Mouse (Mus musculus) kidney, postnatal 10 days (tissue): ENCODE results near the gene Hist1h3f.
"Not testable (repeated sequence)": the region's sequence is repeated elsewhere in the genome, so short reads cannot be mapped to it uniquely, and the experiment has no call there.

Source experiments
- DNase-seq: peaks from one replicate; pipeline ENCODE4 v3.0.0; 2021; ENCODE audit warnings: mixed read lengths

Hist1h3f gene

DNA sequence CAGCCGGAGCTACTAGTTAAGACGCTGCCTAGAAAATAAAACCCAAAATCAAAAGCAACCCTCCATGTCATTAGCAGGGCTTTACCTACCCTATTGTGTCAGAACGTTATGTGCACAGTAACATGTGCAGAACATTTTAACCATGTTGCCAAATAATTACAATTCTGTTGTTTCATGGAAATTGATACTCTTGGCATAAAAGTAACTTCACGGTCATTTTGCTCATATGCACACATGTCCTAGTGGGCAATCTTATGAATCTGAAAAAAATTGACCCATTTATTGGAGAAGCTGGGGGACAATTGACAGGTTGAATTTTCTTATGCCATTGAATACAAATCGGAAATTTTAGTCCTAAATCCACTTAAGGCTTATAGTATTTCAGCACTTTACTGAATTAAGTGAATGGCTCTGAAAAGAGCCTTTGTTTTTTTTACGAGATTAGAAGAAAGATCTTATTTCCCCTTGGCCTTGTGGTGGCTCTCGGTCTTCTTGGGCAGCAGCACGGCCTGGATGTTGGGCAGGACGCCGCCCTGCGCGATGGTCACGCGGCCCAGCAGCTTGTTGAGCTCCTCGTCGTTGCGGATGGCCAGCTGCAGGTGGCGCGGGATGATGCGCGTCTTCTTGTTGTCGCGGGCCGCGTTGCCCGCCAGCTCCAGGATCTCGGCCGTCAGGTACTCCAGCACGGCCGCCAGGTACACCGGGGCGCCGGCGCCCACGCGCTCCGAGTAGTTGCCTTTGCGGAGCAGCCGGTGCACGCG lies 26.6 kb downstream of the Hist1h3f start:
- not testable (repeated sequence) for DNase-seq

- peak; percentile 69 for DNase-seq
Observed at GRCm38 (mm10) chr13:23571022-23571503, 27.2 kb downstream of the Hist1h3f start, which contains the start of the genes Hist1h2ae and Hist1h2bg. Gene Hist1h2ae (minus strand): TSS chr13:23571220. Gene Hist1h2bg (plus strand): TSS chr13:23571396.

GRCm38 (mm10) chr13:23571504-23572217 lies 27.8 kb downstream of the Hist1h3f start:
- DNase-seq = not testable (repeated sequence)

DNA sequence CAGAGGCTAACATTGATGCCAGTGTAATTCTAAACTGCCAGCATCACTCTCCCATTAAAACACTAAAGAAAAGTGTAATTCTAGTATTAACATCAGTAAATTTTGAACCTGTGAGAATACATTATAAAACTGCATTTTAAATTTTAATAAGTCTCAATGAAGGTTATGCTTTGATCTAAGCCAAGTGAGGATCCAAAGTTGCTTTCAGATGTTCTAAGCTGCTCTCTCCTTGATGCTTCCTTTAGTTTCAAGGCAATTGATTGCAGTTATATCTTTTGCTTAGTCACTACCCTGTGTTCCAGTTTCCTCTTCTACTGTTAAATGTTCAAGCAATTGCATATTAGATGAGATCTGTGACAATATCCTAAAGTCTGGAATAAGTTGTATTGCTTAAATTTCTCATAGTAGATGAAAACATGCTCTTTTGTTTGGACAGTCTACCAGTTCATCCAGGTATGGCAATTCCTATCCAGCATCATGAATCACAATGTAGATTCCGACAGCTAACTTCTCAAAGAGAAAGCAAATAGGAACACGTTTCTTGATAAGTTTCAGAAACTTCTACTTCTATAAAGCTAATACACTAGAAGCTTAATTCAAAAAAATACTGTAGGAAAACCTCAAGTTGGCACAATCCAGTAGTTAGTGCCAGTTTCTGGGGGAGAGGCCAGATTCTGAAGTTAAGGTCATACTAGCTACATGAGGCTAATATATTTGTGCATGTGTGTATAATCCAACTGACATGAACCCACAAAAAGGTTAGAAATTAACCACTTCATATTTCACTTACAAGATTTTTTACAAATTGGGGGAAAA lies 28.6 kb downstream of the Hist1h3f start:
- no peak for DNase-seq

GRCm38 (mm10) chr13:23573034-23573897 lies 29.4 kb downstream of the Hist1h3f start:
- not testable (repeated sequence) for DNase-seq

DNA sequence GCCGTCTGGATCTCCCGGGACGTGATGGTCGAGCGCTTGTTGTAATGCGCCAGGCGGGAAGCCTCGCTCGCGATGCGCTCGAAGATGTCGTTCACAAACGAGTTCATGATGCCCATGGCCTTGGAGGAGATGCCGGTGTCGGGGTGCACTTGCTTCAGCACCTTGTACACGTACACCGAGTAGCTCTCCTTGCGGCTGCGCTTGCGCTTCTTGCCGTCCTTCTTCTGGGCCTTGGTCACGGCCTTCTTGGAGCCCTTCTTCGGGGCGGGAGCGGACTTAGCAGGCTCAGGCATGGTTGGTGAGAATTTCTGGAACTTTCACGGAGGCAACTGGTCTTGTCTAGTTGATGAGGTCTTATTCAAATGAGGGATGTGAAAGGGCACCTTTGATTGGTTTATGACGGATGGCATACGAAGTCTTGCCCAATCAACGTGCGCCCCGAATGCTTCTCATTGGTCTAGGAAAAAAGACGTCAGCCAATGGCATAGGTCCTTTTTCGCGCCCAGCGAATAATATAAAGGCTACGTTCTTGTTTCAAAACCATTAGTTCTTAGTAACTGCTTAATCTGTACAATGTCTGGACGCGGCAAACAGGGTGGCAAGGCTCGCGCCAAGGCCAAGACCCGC lies 30.2 kb downstream of the Hist1h3f start, which contains the start of the genes Hist1h2bf and Hist1h2ad:
Hist1h2bf (minus strand) TSS at position 299 of the 627 bp plus-strand sequence.
Hist1h2ad (plus strand) TSS at position 484 of the 627 bp plus-strand sequence.
- peak; percentile 93 for DNase-seq

GRCm38 (mm10) chr13:23574546-23575170 lies 30.8 kb downstream of the Hist1h3f start:
- DNase-seq = not testable (repeated sequence)

DNA sequence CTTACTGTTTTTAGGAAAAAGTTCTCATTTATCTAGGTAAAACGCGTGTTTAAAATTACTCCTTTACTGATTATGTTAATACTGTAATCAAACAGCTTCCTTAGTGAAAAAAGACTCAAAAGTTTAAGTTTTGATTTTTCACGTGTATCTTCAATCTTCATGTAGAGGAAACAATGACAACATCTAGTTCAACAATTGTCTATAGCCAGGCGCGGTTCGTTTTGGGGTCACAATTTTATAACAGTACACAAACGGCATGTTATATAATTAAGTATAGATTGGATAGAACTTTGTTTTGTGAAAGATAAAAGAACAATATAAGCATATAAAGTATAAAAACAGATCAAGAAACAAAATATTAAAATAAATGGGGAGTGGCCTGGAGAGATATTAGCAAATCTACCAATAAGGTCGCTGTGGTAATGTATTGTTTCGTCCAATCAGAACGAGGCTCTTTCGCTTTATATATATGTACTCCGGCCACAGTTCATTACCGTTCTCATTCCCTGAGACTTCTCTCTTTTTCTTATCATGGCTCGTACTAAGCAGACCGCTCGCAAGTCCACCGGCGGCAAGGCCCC lies 31.5 kb downstream of the Hist1h3f start, which contains the start of gene Hist1h3d:
Hist1h3d (plus strand) TSS at position 493 of the 581 bp plus-strand sequence.
- DNase-seq = no peak

GRCm38 (mm10) chr13:23575864-23576313 lies 32.0 kb downstream of the Hist1h3f start:
- DNase-seq = not testable (repeated sequence)

DNA sequence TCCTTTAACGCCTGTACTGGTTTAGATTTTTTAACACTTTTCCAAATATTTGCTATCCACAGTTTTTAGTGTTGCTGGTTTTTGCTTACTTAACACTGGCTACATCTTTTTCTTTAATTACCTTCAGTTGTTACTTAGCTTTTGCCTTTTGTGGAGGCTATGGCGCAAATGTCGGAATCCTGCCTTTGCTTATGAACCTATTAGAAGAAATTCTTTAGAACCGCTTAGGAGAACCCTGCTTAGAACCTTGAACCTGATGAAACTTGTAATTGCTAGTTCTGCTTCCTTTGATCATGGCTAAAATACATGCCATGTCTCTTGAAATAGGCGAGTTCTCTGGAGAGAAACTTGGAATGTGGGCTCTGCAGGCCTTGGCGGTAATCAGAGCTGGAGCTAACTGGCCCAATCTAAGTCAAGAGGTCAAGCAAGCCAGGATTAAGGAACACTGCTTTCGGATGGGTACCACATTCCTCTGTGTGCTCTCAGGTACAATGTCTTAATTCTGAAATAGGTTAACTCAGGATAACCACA lies 32.6 kb downstream of the Hist1h3f start:
- DNase-seq = no peak

DNA sequence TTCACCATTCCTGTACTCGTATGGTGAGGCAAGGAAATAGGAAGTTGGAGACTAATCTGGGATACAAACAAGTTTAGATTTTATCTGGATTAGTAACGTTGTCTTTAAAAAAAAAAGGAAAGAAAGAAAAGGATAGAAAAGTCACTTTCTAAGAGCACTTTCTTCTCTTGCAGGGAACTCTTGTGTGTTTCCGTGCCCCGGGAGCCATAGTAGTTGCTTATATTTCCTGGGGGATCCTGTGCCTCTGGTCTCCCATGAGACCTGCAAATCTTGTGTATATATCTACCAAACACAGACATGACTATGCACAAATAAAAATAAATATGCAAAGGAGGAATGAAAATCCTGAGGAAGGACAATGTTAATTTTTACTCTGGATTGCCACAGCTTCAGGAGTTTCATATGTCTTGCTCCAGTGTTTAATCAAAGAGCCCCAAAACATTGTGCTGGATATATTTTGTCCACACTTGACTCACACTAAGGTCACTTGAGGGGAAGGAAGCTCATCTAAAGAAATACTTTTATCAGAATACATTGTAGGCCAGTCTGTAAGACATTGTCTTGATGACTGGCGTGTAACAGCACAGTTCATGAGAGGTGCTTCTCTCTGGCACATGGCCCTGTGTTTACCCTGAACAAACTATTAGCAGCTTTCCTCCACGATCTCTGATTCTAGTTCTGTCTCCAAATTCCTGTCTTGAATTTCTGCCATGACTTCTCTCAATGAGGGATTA lies 33.2 kb downstream of the Hist1h3f start:
- DNase-seq = no peak

- no peak for DNase-seq
Observed at GRCm38 (mm10) chr13:23577835-23578234, 34.0 kb downstream of the Hist1h3f start.

DNA sequence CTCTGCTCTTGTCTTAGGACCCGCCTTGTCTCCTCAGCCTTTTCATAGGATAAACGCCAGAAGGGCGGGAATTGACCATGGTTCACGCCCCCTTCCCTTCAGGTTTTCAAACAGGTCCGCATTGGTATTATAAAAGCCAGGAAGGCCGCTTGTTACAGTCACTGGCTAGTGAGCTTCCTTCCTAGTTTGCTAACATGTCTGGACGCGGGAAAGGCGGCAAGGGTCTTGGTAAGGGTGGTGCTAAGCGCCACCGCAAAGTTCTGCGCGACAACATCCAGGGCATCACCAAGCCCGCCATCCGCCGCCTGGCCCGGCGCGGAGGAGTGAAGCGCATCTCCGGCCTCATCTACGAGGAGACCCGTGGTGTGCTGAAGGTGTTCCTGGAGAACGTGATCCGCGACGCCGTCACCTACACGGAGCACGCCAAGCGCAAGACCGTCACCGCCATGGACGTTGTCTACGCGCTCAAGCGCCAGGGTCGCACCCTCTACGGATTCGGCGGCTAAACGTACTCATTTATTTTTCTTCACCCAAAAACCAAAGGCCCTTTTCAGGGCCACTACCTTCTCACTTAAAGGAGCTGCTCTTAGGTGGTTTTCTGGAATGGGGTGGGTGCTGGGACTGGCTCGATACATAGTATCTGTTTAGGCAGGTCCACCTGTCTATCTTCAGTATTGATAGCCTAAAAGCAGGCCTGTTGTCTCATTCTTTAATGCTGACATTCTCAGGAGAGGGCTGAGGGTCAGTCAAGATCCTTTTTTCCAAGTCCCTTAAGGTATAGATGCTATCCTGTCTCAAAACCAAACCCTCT lies 37.8 kb downstream of the Hist1h3f start, which contains the start of gene Hist1h4d:
Hist1h4d (plus strand) TSS at position 191 of the 811 bp plus-strand sequence.
- peak; percentile 94 for DNase-seq

- no peak for DNase-seq
Observed at GRCm38 (mm10) chr13:23582219-23583056, 38.6 kb downstream of the Hist1h3f start.

GRCm38 (mm10) chr13:23583387-23584068 lies 39.7 kb downstream of the Hist1h3f start:
- no peak for DNase-seq

DNA sequence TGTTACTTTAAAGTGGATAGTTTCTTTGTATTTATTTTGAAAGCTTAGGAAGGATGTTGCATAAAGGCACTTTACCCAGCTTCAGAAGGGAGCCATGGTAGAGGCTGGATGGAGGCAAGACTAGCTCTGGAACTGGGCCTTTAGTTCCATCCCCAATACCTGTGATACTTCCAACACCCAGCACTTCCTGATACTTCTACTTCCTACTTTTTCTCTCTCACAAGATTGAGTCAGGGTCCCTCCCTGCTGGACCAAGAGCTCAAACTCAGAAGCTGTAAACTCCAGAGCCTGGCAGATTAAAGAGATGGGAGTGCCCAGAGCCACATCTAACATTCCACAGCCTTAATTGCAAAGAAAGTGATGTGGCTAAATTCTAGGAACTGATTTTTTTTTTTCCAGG lies 40.5 kb downstream of the Hist1h3f start:
- DNase-seq = no peak
